Mouse (Mus musculus): ENCODE results near the gene Pycr2. TPM values are rescaled to one million over a fixed set of nuclear protein-coding genes. Genes with fewer than 3 reads are reported as not detected.

The Pycr2 gene
- polyA plus RNA-seq, 1 experiment from 2014 or later = 60.6 TPM

DNA sequence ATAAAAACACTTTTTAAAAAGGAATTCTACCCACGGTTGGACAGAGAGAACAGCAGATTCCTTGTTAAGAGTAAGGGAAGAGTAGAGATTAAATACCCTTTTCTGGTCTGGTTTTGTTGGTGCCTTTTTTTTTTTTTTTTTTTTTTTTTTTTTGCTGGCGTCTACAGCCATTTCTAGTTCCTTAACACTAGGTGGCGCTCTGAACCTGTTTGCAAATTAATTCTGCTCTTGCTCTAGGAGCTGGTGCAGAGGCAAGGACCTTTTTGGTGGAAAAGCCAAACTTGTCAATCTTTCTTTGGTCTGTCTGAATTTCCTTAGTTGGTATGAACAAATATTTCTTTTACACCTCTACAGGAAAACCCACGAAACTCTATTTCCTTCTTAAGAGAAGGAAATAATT lies 3.0 kb upstream of the Pycr2 start:
- Histone ChIP-seq H3K4me3 (ENCODE audit: low read length) (no peak overlapping the region), H3K4me2 (ENCODE audit: low read depth, low read length) (no peak overlapping the region), H3K9ac (ENCODE audit: low read length) (no peak overlapping the region), H3K36me3 (ENCODE audit: control insufficient read depth, insufficient read depth) (no peaks in the 10 kb centered on the region), H3K27me3 (ENCODE audit: control insufficient read depth, insufficient read depth, low read length) (no peaks in the 10 kb centered on the region), H3K27ac (ENCODE audit: low read length) (no peak overlapping the region), H3K9me3 (replicated peaks; ENCODE audit: control insufficient read depth, low read length) (no peaks in the 10 kb centered on the region), H3K4me1 (ENCODE audit: control insufficient read depth, insufficient read depth, low read length) (peaks cover 12% of the 10 kb centered on the region)
- no peak for ATAC-seq (replicated peaks; ENCODE audit: extremely low read depth, insufficient read depth, low FRiP score)
- 2% methylated on average over 4 of the region's 4 CpGs for WGBS

DNA sequence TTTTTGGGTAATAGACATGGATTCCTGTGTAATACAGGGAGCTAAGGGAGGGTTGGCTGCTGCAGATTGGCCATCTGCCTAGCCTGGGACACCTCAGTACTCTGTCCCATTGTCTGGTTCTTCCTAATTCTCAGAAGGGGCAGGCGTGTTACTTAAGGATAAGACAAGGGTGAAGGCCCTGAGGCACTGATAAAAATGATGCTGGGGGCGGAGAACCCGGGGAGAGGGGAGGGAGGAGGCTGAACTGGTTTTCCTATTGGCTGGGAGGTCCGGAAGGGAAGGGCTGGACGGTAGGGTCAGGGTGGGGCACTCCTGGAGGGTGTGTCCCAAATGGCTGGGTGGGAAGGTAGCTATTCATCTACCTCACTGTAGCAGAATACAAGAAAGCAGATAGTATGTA lies 1.2 kb upstream of the Pycr2 start:
- Histone ChIP-seq H3K4me1 (ENCODE audit: control insufficient read depth, insufficient read depth, low read length) (peaks cover 12% of the 10 kb centered on the region), H3K9ac (ENCODE audit: low read length) (no peak overlapping the region), H3K27me3 (ENCODE audit: control insufficient read depth, insufficient read depth, low read length) (no peaks in the 10 kb centered on the region), H3K27ac (ENCODE audit: low read length) (no peak overlapping the region), H3K4me2 (ENCODE audit: low read depth, low read length) (no peak overlapping the region), H3K36me3 (ENCODE audit: control insufficient read depth, insufficient read depth) (peaks cover 5% of the 10 kb centered on the region), H3K4me3 (ENCODE audit: low read length) (no peak overlapping the region), H3K9me3 (replicated peaks; ENCODE audit: control insufficient read depth, low read length) (no peaks in the 10 kb centered on the region)
- ATAC-seq (replicated peaks; ENCODE audit: extremely low read depth, insufficient read depth, low FRiP score) = no peak
- 31% methylated on average over 5 of the region's 5 CpGs for WGBS

DNA sequence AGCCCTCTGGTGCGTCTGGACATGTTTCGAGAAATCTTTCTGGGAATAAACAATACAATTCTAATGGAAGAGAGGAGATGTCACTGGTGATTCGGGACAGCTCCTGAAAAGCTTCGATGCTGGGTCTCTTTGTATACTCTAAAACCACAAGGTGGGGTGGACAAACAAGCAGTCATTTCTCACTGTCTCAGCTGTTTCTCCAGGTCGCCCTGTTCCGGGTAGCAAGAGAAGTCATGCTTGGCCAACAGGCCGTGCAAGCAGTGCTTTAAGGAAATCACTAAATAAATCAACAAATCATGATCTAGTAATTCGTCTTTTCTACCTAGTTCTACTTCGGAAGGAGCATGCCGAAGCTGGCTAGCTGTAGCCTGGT lies 441 bp upstream of the Pycr2 start:
- WGBS = 32% methylated on average over 10 of the region's 10 CpGs
- H3K27me3 ChIP-seq (ENCODE audit: control insufficient read depth, insufficient read depth, low read length) = no peaks in the 10 kb centered on the region
- no peak for ATAC-seq (replicated peaks; ENCODE audit: extremely low read depth, insufficient read depth, low FRiP score)

GRCm38 (mm10) chr1:180904815-180905080 lies 655 bp downstream of the Pycr2 start:
- H3K27ac ChIP-seq (ENCODE audit: low read length) = no peak overlapping the region; the same call in 1 of the 2 replicates

More for the DNA sequence above, 441 bp upstream of the Pycr2 start:
- peaks cover 5% of the 10 kb centered on the region for H3K36me3 ChIP-seq (ENCODE audit: control insufficient read depth, insufficient read depth)
- H3K4me2 ChIP-seq (ENCODE audit: low read depth, low read length) = peak overlapping the region; percentile 89
- peak overlapping the region; percentile 72 for H3K9ac ChIP-seq (ENCODE audit: low read length)
- no peaks in the 10 kb centered on the region for H3K9me3 ChIP-seq (replicated peaks; ENCODE audit: control insufficient read depth, low read length)
- peak overlapping the region; percentile 74; the same call in 1 of the 2 replicates for H3K27ac ChIP-seq (ENCODE audit: low read length)
- H3K4me3 ChIP-seq (ENCODE audit: low read length) = peak overlapping the region; percentile 79
- peaks cover 12% of the 10 kb centered on the region for H3K4me1 ChIP-seq (ENCODE audit: control insufficient read depth, insufficient read depth, low read length)

GRCm38 (mm10) chr1:180905307-180905706 lies 1.2 kb downstream of the Pycr2 start:
- Histone ChIP-seq H3K27ac (ENCODE audit: low read length) (no peak overlapping the region), H3K4me1 (ENCODE audit: control insufficient read depth, insufficient read depth, low read length) (peaks cover 12% of the 10 kb centered on the region)

More at GRCm38 (mm10) chr1:180904815-180905080, 655 bp downstream of the Pycr2 start:
- 0 out of 2 replicates have a peak, but pooled peaks have one; percentile 4 for ATAC-seq (replicated peaks; ENCODE audit: extremely low read depth, insufficient read depth, low FRiP score)
- H3K27me3 ChIP-seq (ENCODE audit: control insufficient read depth, insufficient read depth, low read length) = no peaks in the 10 kb centered on the region
- WGBS = 2% methylated on average over 5 of the region's 5 CpGs
- H3K36me3 ChIP-seq (ENCODE audit: control insufficient read depth, insufficient read depth) = peaks cover 5% of the 10 kb centered on the region
- no peaks in the 10 kb centered on the region for H3K9me3 ChIP-seq (replicated peaks; ENCODE audit: control insufficient read depth, low read length)
- H3K9ac ChIP-seq (ENCODE audit: low read length) = peak overlapping the region; percentile 85
- H3K4me2 ChIP-seq (ENCODE audit: low read depth, low read length) = peak overlapping the region; percentile 89
- H3K4me1 ChIP-seq (ENCODE audit: control insufficient read depth, insufficient read depth, low read length) = peaks cover 12% of the 10 kb centered on the region
- H3K4me3 ChIP-seq (ENCODE audit: low read length) = peak overlapping the region; percentile 79

GRCm38 (mm10) chr1:180905876-180906275 lies 1.8 kb downstream of the Pycr2 start:
- H3K9ac ChIP-seq (ENCODE audit: low read length) = no peak overlapping the region
- ATAC-seq (replicated peaks; ENCODE audit: extremely low read depth, insufficient read depth, low FRiP score) = no peak
- H3K4me3 ChIP-seq (ENCODE audit: low read length) = no peak overlapping the region
- H3K27ac ChIP-seq (ENCODE audit: low read length) = no peak overlapping the region
- H3K4me2 ChIP-seq (ENCODE audit: low read depth, low read length) = no peak overlapping the region
- H3K27me3 ChIP-seq (ENCODE audit: control insufficient read depth, insufficient read depth, low read length) = no peaks in the 10 kb centered on the region
- H3K9me3 ChIP-seq (replicated peaks; ENCODE audit: control insufficient read depth, low read length) = no peaks in the 10 kb centered on the region
- peaks cover 5% of the 10 kb centered on the region for H3K36me3 ChIP-seq (ENCODE audit: control insufficient read depth, insufficient read depth)
- H3K4me1 ChIP-seq (ENCODE audit: control insufficient read depth, insufficient read depth, low read length) = peaks cover 12% of the 10 kb centered on the region
- 93% methylated on average over 17 of the region's 17 CpGs for WGBS

More at GRCm38 (mm10) chr1:180905307-180905706, 1.2 kb downstream of the Pycr2 start:
- no peak for ATAC-seq (replicated peaks; ENCODE audit: extremely low read depth, insufficient read depth, low FRiP score)
- Histone ChIP-seq H3K27me3 (ENCODE audit: control insufficient read depth, insufficient read depth, low read length) (no peaks in the 10 kb centered on the region), H3K4me2 (ENCODE audit: low read depth, low read length) (peak overlapping the region; percentile 89), H3K9ac (ENCODE audit: low read length) (peak overlapping the region; percentile 85; the same call in 1 of the 2 replicates), H3K36me3 (ENCODE audit: control insufficient read depth, insufficient read depth) (peaks cover 5% of the 10 kb centered on the region), H3K9me3 (replicated peaks; ENCODE audit: control insufficient read depth, low read length) (no peaks in the 10 kb centered on the region), H3K4me3 (ENCODE audit: low read length) (peak overlapping the region; percentile 79)
- 66% methylated on average over 6 of the region's 6 CpGs for WGBS

- ATAC-seq (replicated peaks; ENCODE audit: extremely low read depth, insufficient read depth, low FRiP score) = no peak
- WGBS = 89% methylated on average over 24 of the region's 24 CpGs
- H3K4me3 ChIP-seq (ENCODE audit: low read length) = no peak overlapping the region
- H3K27me3 ChIP-seq (ENCODE audit: control insufficient read depth, insufficient read depth, low read length) = no peaks in the 10 kb centered on the region
- peaks cover 12% of the 10 kb centered on the region for H3K4me1 ChIP-seq (ENCODE audit: control insufficient read depth, insufficient read depth, low read length)
- H3K4me2 ChIP-seq (ENCODE audit: low read depth, low read length) = no peak overlapping the region
- no peak overlapping the region for H3K27ac ChIP-seq (ENCODE audit: low read length)
- peaks cover 5% of the 10 kb centered on the region for H3K36me3 ChIP-seq (ENCODE audit: control insufficient read depth, insufficient read depth)
- no peaks in the 10 kb centered on the region for H3K9me3 ChIP-seq (replicated peaks; ENCODE audit: control insufficient read depth, low read length)
- no peak overlapping the region for H3K9ac ChIP-seq (ENCODE audit: low read length)
These were observed 2.5 kb downstream of the Pycr2 start for GRCm38 (mm10) chr1:180906461-180907147.

DNA sequence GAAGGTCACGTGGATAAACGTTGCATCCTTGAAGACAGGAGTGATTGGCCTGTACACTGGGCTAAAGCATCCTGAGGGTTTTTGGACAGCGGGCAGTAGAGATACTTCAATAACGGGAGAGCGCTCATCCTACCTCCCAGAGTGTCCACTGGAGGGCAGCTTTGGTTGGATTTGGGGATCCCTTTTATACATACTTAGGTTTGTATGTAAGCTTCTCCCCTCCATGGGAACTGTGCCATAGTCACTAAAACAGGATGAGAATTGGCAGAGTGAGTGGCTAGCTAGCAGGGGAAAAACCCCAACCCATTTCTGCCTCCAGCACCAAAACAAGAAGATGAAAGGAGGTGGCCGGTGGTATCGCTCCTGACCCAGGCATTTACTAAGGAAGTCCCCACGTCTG lies 7.0 kb downstream of the Pycr2 start:
- Histone ChIP-seq H3K9me3 (replicated peaks; ENCODE audit: control insufficient read depth, low read length) (no peaks in the 10 kb centered on the region), H3K27me3 (ENCODE audit: control insufficient read depth, insufficient read depth, low read length) (no peaks in the 10 kb centered on the region), H3K4me2 (ENCODE audit: low read depth, low read length) (peak overlapping the region; percentile 44), H3K9ac (ENCODE audit: low read length) (no peak overlapping the region), H3K4me1 (ENCODE audit: control insufficient read depth, insufficient read depth, low read length) (peaks cover 11% of the 10 kb centered on the region; the same call in 1 of the 2 replicates), H3K36me3 (ENCODE audit: control insufficient read depth, insufficient read depth) (peaks cover 5% of the 10 kb centered on the region), H3K4me3 (ENCODE audit: low read length) (no peak overlapping the region), H3K27ac (ENCODE audit: low read length) (no peak overlapping the region)
- WGBS = 41% methylated on average over 8 of the region's 8 CpGs
- no peak for ATAC-seq (replicated peaks; ENCODE audit: extremely low read depth, insufficient read depth, low FRiP score)

DNA sequence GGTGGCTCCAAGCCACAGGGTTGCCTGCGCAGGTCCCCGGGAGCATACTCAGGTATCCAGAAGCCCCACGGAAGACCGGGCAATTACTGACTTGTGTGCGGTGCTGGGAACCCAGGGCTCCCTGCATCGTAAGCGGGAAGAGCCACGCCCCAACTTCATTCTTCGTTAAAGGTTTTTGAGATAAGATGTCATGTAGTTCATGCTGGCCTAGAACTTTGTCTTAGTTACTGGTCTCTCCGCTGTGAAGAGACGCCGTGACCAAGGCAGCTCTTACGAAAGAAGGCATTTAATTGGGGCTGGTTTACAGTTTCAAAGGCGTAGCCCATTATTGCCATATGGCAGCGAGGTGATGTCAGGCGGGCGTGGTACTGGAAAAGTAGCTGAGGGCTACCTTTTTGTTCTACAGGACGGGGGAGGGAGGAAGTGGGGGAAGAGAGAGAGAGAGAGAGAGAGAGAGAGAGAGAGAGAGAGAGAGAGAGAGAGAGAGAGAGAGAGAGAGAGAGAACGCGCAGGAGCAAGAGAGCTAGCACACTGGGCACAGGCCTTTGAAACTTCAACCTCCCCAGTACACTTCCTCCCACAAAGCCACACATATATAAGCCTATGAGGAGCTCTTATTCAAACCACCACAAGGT lies 7.7 kb downstream of the Pycr2 start:
- Histone ChIP-seq H3K4me2 (ENCODE audit: low read depth, low read length) (peak overlapping the region; percentile 44), H3K9me3 (replicated peaks; ENCODE audit: control insufficient read depth, low read length) (no peaks in the 10 kb centered on the region), H3K4me3 (ENCODE audit: low read length) (no peak overlapping the region), H3K36me3 (ENCODE audit: control insufficient read depth, insufficient read depth) (peaks cover 5% of the 10 kb centered on the region), H3K27ac (ENCODE audit: low read length) (no peak overlapping the region), H3K27me3 (ENCODE audit: control insufficient read depth, insufficient read depth, low read length) (no peaks in the 10 kb centered on the region), H3K4me1 (ENCODE audit: control insufficient read depth, insufficient read depth, low read length) (peaks cover 11% of the 10 kb centered on the region; the same call in 1 of the 2 replicates), H3K9ac (ENCODE audit: low read length) (no peak overlapping the region)
- no peak for ATAC-seq (replicated peaks; ENCODE audit: extremely low read depth, insufficient read depth, low FRiP score)
- 47% methylated on average over 20 of the region's 20 CpGs for WGBS

Data from heart, embryonic 16.5 days (tissue).